Mouse (Mus musculus): Measurements from ENCODE around the gene Mylk3. TPM values are rescaled to one million over a fixed set of nuclear protein-coding genes. Genes with fewer than 3 reads are reported as not detected.
A peak's percentile ranks its signal among the peaks of the same experiment; 100 is the strongest.

Mylk3 gene
- polyA plus RNA-seq (2012; ENCODE audit: insufficient read depth, insufficient read length, missing spikeins) = not detected in 2 replicates

DNA sequence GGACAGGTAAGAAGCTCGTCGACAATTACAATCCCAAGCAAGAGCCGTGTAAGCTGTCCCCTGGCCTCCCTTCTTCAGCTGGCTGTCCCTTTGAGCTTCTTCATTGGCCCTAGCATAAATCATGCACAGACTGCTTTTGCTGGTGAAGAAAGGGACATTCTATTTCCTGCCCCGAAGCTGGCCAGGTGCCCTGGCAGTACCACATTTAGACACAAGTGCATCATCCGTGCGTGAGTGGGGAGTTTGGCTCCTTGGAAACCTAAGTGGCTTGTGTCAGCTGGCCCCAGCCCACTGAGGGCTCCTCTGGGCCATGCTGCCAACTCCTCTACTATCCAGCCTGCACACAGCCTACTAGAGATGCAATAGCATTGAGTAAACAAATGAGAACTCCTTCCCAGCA is at the start of gene Mylk3:
Mylk3 (minus strand) TSS at position 141 of the 400 bp plus-strand sequence.
- H3K4me1 ChIP-seq (ENCODE audit: control insufficient read depth, insufficient read depth, insufficient read length, low read length) = no peaks in the 10 kb centered on the region
- H3K4me3 ChIP-seq (ENCODE audit: insufficient read depth, low read depth, low read length) = no peak within 1 kb of the TSS
- H3K27ac ChIP-seq (replicated peaks; ENCODE audit: low read depth, low read length) = no peak within 1 kb of the TSS

- no peak overlapping the region for H3K4me3 ChIP-seq (ENCODE audit: insufficient read depth, low read depth, low read length)
- no peak overlapping the region for H3K27ac ChIP-seq (replicated peaks; ENCODE audit: low read depth, low read length)
- peaks cover 2% of the 10 kb centered on the region; the same call in 1 of the 2 replicates for H3K4me1 ChIP-seq (ENCODE audit: control insufficient read depth, insufficient read depth, insufficient read length, low read length)
Observed at GRCm38 (mm10) chr8:85435736-85436135, 49.6 kb upstream of the Mylk3 start.

- peaks cover 4% of the 10 kb centered on the region for H3K4me1 ChIP-seq (ENCODE audit: control insufficient read depth, insufficient read depth, insufficient read length, low read length)
- no peak overlapping the region for H3K27ac ChIP-seq (replicated peaks; ENCODE audit: low read depth, low read length)
- H3K4me3 ChIP-seq (ENCODE audit: insufficient read depth, low read depth, low read length) = no peak overlapping the region
Observed at GRCm38 (mm10) chr8:85434817-85435216, 48.7 kb upstream of the Mylk3 start.

DNA sequence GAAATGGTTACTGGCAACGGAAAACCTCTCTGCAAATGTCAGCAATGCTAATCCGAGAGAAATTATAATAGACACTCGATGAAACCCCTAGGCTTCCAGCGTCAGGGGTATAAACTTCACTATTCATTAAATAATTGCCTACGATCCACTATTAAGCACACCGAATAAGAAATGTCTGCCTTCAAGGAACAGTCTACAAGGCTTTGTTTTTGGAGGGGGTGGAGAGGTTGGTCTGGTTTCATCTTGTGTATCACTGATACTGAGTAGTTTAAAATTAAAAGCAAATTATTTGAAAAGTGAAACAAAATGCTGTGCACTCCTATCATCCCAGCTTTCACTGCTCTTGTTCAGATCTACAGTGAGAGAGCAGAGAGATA is 46.9 kb upstream of the Mylk3 start:
- H3K4me1 ChIP-seq (ENCODE audit: control insufficient read depth, insufficient read depth, insufficient read length, low read length) = peaks cover 4% of the 10 kb centered on the region
- H3K4me3 ChIP-seq (ENCODE audit: insufficient read depth, low read depth, low read length) = peak overlapping the region; percentile 43
- no peak overlapping the region for H3K27ac ChIP-seq (replicated peaks; ENCODE audit: low read depth, low read length)

- Histone ChIP-seq H3K4me1 (ENCODE audit: control insufficient read depth, insufficient read depth, insufficient read length, low read length) (peaks cover 9% of the 10 kb centered on the region), H3K4me3 (ENCODE audit: insufficient read depth, low read depth, low read length) (peak within 1 kb of the TSS; percentile 88), H3K27ac (replicated peaks; ENCODE audit: low read depth, low read length) (peak within 1 kb of the TSS; percentile 73)
Observed at GRCm38 (mm10) chr8:85432168-85433016, 46.2 kb upstream of the Mylk3 start, which contains the start of gene 4921524J17Rik. Gene 4921524J17Rik, minus strand, starts transcription at chr8:85432833.

DNA sequence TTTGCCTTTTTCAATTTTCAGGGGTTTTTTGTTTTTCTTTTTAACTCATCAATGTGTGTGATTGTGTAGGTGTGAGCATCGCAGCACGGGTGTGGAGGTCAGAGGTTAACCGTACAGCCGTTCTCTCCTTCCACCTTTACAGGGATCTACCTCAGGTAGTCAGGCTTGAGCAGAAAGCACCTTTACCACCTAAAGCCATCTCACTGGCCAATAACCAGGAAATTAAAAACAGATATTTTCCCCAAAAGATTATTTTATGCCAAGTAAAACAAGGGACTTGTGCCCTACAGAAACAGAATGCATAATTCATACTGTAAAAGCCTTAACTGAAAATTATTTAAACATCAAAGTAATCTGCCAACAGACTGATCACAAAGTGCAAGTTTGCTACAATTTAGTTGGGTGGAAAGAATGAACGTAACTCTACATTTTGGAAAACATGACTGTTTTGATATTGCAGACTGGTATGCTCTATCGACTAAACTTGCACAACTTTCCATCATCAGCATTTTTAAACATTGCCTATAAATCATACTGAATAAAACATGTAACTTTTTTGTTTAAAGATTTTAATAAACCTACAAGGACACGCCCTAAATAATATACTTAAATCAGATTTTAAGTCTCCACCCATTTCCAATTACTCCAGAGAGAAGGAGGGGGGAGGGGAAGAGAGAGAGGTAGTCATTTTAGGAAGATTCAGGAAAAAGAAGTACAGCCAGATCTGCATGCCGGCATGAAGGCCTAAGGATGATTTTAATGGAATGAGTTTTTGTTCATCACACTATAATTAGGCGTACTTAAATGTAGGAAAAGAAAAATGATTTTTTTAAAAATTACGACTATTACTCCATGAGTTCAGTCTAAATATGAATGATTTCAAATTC is 45.4 kb upstream of the Mylk3 start:
- peak overlapping the region; percentile 80 for H3K27ac ChIP-seq (replicated peaks; ENCODE audit: low read depth, low read length)
- H3K4me1 ChIP-seq (ENCODE audit: control insufficient read depth, insufficient read depth, insufficient read length, low read length) = peaks cover 12% of the 10 kb centered on the region
- H3K4me3 ChIP-seq (ENCODE audit: insufficient read depth, low read depth, low read length) = peak overlapping the region; percentile 88

DNA sequence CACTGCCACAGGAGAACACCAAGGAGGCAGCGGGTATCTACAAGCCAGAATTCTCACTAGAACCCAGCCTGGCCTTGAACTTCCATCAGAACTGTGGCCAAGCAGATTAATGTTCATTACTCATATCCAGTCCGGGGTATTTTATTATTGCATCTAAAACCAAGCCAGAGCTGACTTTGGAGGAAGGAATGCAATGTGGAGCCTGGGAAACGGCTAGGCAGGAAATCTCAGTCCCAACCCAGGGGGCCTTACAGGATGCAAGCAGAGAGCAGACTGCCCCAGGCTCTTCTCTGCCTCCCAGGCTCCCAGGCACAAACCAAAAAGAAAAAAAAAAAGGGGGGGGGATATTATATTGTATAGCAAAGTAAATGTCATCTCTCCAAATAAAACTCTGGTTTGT is 44.7 kb upstream of the Mylk3 start:
- H3K27ac ChIP-seq (replicated peaks; ENCODE audit: low read depth, low read length) = peak overlapping the region; percentile 80
- peak overlapping the region; percentile 25 for H3K4me3 ChIP-seq (ENCODE audit: insufficient read depth, low read depth, low read length)
- H3K4me1 ChIP-seq (ENCODE audit: control insufficient read depth, insufficient read depth, insufficient read length, low read length) = peaks cover 14% of the 10 kb centered on the region

DNA sequence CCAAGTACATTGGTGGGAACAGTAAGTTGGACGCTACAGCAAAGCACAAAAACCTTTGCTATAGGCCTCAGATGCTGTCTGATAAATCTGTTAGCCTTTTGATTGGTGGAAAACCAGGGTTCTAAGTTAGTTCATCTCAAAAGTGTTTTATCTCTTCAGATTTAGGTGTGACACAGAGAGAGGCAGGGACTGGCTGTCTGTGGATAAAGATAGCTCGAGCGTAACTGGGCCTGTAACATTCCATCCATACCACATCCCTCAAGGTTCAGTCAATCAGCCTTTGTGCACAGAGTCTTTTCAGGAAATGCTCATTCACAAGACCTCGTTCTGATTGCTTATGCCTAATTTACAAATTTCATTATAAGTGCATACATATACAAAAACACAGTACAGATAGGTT is 43.1 kb upstream of the Mylk3 start:
- H3K4me1 ChIP-seq (ENCODE audit: control insufficient read depth, insufficient read depth, insufficient read length, low read length) = peaks cover 19% of the 10 kb centered on the region
- no peak overlapping the region for H3K4me3 ChIP-seq (ENCODE audit: insufficient read depth, low read depth, low read length)

GRCm38 (mm10) chr8:85427026-85427425 is 40.9 kb upstream of the Mylk3 start:
- H3K4me1 ChIP-seq (ENCODE audit: control insufficient read depth, insufficient read depth, insufficient read length, low read length) = peaks cover 19% of the 10 kb centered on the region
- no peak overlapping the region for H3K4me3 ChIP-seq (ENCODE audit: insufficient read depth, low read depth, low read length)
- H3K27ac ChIP-seq (replicated peaks; ENCODE audit: low read depth, low read length) = no peak overlapping the region

More for the DNA sequence above, 43.1 kb upstream of the Mylk3 start:
- H3K27ac ChIP-seq (replicated peaks; ENCODE audit: low read depth, low read length) = 0 out of 2 replicates have a peak overlapping the region, but pooled peaks have one; percentile 3

DNA sequence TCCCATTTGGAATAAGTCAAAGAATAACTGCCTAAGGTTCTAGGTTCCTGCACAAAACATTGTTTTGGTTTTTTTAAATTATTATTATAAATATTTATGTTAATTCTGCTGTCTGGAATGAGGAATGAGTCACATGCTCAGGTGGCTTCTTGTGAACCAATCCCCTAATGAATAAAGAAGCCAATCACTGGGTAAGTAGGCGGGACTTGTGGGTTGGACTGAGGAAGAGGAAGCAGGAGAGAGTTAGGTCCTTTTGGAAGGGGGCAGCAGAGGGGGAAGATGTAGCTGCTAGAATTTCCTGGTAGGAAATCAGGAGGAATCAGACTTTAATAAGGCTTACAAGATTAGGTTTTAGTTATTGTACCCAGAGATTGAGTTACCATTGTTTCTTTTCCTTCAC is 35.2 kb upstream of the Mylk3 start:
- no peak overlapping the region for H3K27ac ChIP-seq (replicated peaks; ENCODE audit: low read depth, low read length)
- H3K4me1 ChIP-seq (ENCODE audit: control insufficient read depth, insufficient read depth, insufficient read length, low read length) = peaks cover 10% of the 10 kb centered on the region
- H3K4me3 ChIP-seq (ENCODE audit: insufficient read depth, low read depth, low read length) = no peak overlapping the region

GRCm38 (mm10) chr8:85408526-85408925 is 22.4 kb upstream of the Mylk3 start:
- Histone ChIP-seq H3K4me3 (ENCODE audit: insufficient read depth, low read depth, low read length) (no peak overlapping the region), H3K4me1 (ENCODE audit: control insufficient read depth, insufficient read depth, insufficient read length, low read length) (no peaks in the 10 kb centered on the region; the same call in 1 of the 2 replicates), H3K27ac (replicated peaks; ENCODE audit: low read depth, low read length) (no peak overlapping the region)

GRCm38 (mm10) chr8:85408053-85408505 is 21.9 kb upstream of the Mylk3 start:
- Histone ChIP-seq H3K27ac (replicated peaks; ENCODE audit: low read depth, low read length) (no peak overlapping the region), H3K4me3 (ENCODE audit: insufficient read depth, low read depth, low read length) (no peak overlapping the region), H3K4me1 (ENCODE audit: control insufficient read depth, insufficient read depth, insufficient read length, low read length) (no peaks in the 10 kb centered on the region)

DNA sequence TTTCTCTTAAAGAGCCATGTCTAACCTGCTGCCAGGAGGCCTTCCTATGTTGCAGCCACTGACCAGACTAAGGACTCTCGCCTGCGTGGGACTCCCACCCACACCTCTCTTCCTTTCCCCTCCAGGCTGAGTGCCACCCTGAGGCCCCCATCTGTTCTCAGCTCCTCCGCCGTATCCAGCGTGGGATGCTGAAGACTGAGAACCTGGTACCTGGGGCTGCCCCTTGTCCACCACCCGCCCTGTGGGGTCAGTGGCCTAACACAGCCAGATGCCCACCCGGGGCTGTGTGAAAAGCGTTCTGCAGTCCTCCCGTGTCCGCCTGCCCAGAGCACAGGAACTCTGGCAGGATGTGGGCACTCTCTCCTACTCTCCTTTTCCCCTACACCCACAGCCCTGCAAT is 19.8 kb upstream of the Mylk3 start:
- no peaks in the 10 kb centered on the region for H3K4me1 ChIP-seq (ENCODE audit: control insufficient read depth, insufficient read depth, insufficient read length, low read length)
- no peak overlapping the region for H3K4me3 ChIP-seq (ENCODE audit: insufficient read depth, low read depth, low read length)
- H3K27ac ChIP-seq (replicated peaks; ENCODE audit: low read depth, low read length) = no peak overlapping the region

GRCm38 (mm10) chr8:85405418-85405817 is 19.3 kb upstream of the Mylk3 start:
- no peak overlapping the region for H3K4me3 ChIP-seq (ENCODE audit: insufficient read depth, low read depth, low read length)
- H3K4me1 ChIP-seq (ENCODE audit: control insufficient read depth, insufficient read depth, insufficient read length, low read length) = no peaks in the 10 kb centered on the region
- H3K27ac ChIP-seq (replicated peaks; ENCODE audit: low read depth, low read length) = no peak overlapping the region

DNA sequence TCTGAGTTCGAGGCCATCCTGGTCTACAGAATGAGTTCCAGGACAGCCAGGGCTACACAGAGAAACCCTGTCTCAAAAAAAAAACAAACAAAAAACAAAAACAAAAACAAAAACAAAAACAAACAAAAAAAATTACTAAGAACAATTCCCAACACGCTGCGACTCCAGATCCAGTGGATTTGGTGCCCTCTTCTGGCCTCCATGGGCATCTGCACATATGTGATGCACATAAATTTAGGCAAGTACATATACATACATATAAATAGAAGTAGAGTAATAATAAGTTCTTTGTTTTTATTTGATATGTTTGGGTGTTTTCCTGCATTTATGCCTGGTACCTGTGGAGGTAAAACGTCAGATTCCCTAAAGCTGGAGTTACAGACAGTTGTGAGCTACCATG is 12.4 kb upstream of the Mylk3 start:
- no peak overlapping the region for H3K27ac ChIP-seq (replicated peaks; ENCODE audit: low read depth, low read length)
- H3K4me3 ChIP-seq (ENCODE audit: insufficient read depth, low read depth, low read length) = no peak overlapping the region
- no peaks in the 10 kb centered on the region for H3K4me1 ChIP-seq (ENCODE audit: control insufficient read depth, insufficient read depth, insufficient read length, low read length)
